Mouse (Mus musculus): Measurements from ENCODE around the gene Glul. TPM values are rescaled to one million over a fixed set of nuclear protein-coding genes. Genes with fewer than 3 reads are reported as not detected.
"Not testable (repeated sequence)": the region's sequence is repeated elsewhere in the genome, so short reads cannot be mapped to it uniquely, and the experiment has no call there.

Glul gene
- polyA plus RNA-seq (2012; rRNA removed), result 2,150 and 2,715 TPM in 2 replicates

GRCm38 (mm10) chr1:153899731-153900380, at the start of gene Glul, which contains the start of gene Teddm2:
Gene Glul, plus strand, starts transcription at chr1:153899944.
Gene Teddm2, minus strand, starts transcription at chr1:153900228.
- peak; percentile 95 for DNase-seq (ENCODE audit: extremely low spot score in 1 of 2, low spot score in 1 of 2)

GRCm38 (mm10) chr1:153852696-153853095, 47.0 kb upstream of the Glul start:
- not testable (repeated sequence) for DNase-seq (ENCODE audit: extremely low spot score in 1 of 2, low spot score in 1 of 2)

- no peak for DNase-seq (ENCODE audit: extremely low spot score in 1 of 2, low spot score in 1 of 2)
These were observed 43.8 kb upstream of the Glul start for GRCm38 (mm10) chr1:153855946-153856345.

GRCm38 (mm10) chr1:153874045-153874444, 25.7 kb upstream of the Glul start, which contains the start of gene Teddm1b:
Gene Teddm1b, plus strand, starts transcription at chr1:153874345.
- DNase-seq (ENCODE audit: extremely low spot score in 1 of 2, low spot score in 1 of 2), result no peak

GRCm38 (mm10) chr1:153880391-153880790, 19.4 kb upstream of the Glul start:
- not testable (repeated sequence) for DNase-seq (ENCODE audit: extremely low spot score in 1 of 2, low spot score in 1 of 2)

GRCm38 (mm10) chr1:153886024-153886633, 13.6 kb upstream of the Glul start:
- no peak for DNase-seq (ENCODE audit: extremely low spot score in 1 of 2, low spot score in 1 of 2)

GRCm38 (mm10) chr1:153890121-153890520, 9.6 kb upstream of the Glul start:
- DNase-seq (ENCODE audit: extremely low spot score in 1 of 2, low spot score in 1 of 2), result no peak

GRCm38 (mm10) chr1:153891442-153891841, 8.3 kb upstream of the Glul start, which contains the start of gene Teddm1a:
Gene Teddm1a, plus strand, starts transcription at chr1:153891742.
- no peak for DNase-seq (ENCODE audit: extremely low spot score in 1 of 2, low spot score in 1 of 2)

GRCm38 (mm10) chr1:153893746-153894145, 6.0 kb upstream of the Glul start:
- no peak for DNase-seq (ENCODE audit: extremely low spot score in 1 of 2, low spot score in 1 of 2)

GRCm38 (mm10) chr1:153894201-153894893, 5.4 kb upstream of the Glul start:
- DNase-seq (ENCODE audit: extremely low spot score in 1 of 2, low spot score in 1 of 2), result no peak

GRCm38 (mm10) chr1:153894979-153895378, 4.8 kb upstream of the Glul start:
- DNase-seq (ENCODE audit: extremely low spot score in 1 of 2, low spot score in 1 of 2), result peak; percentile 71 to 94

GRCm38 (mm10) chr1:153897196-153897595, 2.5 kb upstream of the Glul start:
- no peak for DNase-seq (ENCODE audit: extremely low spot score in 1 of 2, low spot score in 1 of 2)

- DNase-seq (ENCODE audit: extremely low spot score in 1 of 2, low spot score in 1 of 2), result no peak
These were observed 584 bp upstream of the Glul start for GRCm38 (mm10) chr1:153898989-153899730.

- no peak for DNase-seq (ENCODE audit: extremely low spot score in 1 of 2, low spot score in 1 of 2)
These were observed 637 bp downstream of the Glul start for GRCm38 (mm10) chr1:153900381-153900780.

- no peak for DNase-seq (ENCODE audit: extremely low spot score in 1 of 2, low spot score in 1 of 2)
These were observed 1.4 kb downstream of the Glul start for GRCm38 (mm10) chr1:153900860-153901730.

GRCm38 (mm10) chr1:153903006-153903405, 3.3 kb downstream of the Glul start:
- no peak for DNase-seq (ENCODE audit: extremely low spot score in 1 of 2, low spot score in 1 of 2)

- DNase-seq (ENCODE audit: extremely low spot score in 1 of 2, low spot score in 1 of 2), result no peak
These were observed 4.5 kb downstream of the Glul start for GRCm38 (mm10) chr1:153904236-153904635.

GRCm38 (mm10) chr1:153905884-153906283, 6.1 kb downstream of the Glul start:
- no peak for DNase-seq (ENCODE audit: extremely low spot score in 1 of 2, low spot score in 1 of 2)

- DNase-seq (ENCODE audit: extremely low spot score in 1 of 2, low spot score in 1 of 2), result no peak
These were observed 8.5 kb downstream of the Glul start for GRCm38 (mm10) chr1:153908208-153908607.

GRCm38 (mm10) chr1:153908741-153909140, 9.0 kb downstream of the Glul start:
- DNase-seq (ENCODE audit: extremely low spot score in 1 of 2, low spot score in 1 of 2), result no peak

Measured in frontal cortex, adult 2 months (tissue).